Mouse (Mus musculus) CH12.LX (cell line): Measurements from ENCODE around the gene Trp53i13.

Experiments used
- CTCF ChIP-seq, 2 experiments: IDR thresholded peaks in 1 of 2; conservative IDR thresholded peaks in 1 of 2; 2 replicates each; pipeline ENCODE4 v1.5.1; 2011 to 2012; ENCODE audit warnings: low read depth in 2 of 2, low read length in 2 of 2, improper control_type of control experiment in 1 of 2, inconsistent platforms in 1 of 2, mild to moderate bottlenecking in 1 of 2, moderate library complexity in 1 of 2
- KAT2A ChIP-seq: IDR thresholded peaks from 2 replicates; pipeline ENCODE4 v1.6.1; 2012; ENCODE audit warnings: low read length, improper control_type of control experiment, inconsistent platforms; ENCODE audit not compliant: insufficient replicate concordance
- MAZ ChIP-seq: IDR thresholded peaks from 2 replicates; pipeline ENCODE4 v1.6.1; 2012; ENCODE audit warnings: low read depth, mild to moderate bottlenecking, inconsistent platforms, low read length, improper control_type of control experiment, moderate library complexity
- MXI1 ChIP-seq: IDR thresholded peaks from 2 replicates; pipeline ENCODE4 v1.6.1; 2011; ENCODE audit warnings: mild to moderate bottlenecking, low read depth, low read length, improper control_type of control experiment
- POLR2A ChIP-seq: IDR thresholded peaks from 2 replicates; pipeline ENCODE4 v1.6.1; 2011; ENCODE audit warnings: low read depth, mild to moderate bottlenecking, improper control_type of control experiment, low read length
- POLR2AphosphoS2 ChIP-seq: IDR thresholded peaks from 2 replicates; pipeline ENCODE4 v1.6.1; 2011; ENCODE audit warnings: low read depth, low read length, improper control_type of control experiment
- USF1 ChIP-seq: IDR thresholded peaks from 2 replicates; pipeline ENCODE4 v1.6.1; 2014; ENCODE audit warnings: low read depth, mild to moderate bottlenecking, inconsistent platforms, low read length, improper control_type of control experiment
- ZNF384 ChIP-seq: IDR thresholded peaks from 2 replicates; pipeline ENCODE4 v1.6.1; 2012; ENCODE audit warnings: low read depth, low read length, improper control_type of control experiment, inconsistent platforms

DNA sequence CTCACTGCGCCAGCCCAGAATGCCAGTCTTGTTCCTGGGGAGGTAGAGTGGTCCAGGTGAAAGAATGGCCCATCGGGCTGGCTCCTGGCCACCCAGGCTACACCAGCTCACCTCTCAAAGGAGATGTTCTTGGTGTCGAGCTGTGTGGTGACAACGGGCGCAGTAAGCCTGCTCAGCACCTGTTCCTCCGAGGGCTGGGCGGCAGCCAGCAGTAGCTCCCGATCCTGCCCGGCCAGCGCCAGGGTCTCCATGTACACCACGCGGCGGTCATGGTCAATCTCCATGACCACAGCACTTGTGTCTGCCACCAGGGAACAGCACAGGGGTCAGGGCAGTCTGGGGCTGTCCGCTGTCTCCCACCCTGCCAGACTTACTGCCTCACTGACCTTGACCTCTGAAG is 39.6 kb downstream of the Trp53i13 start:
- no peak for TF ChIP-seq POLR2A
- no peak for TF ChIP-seq POLR2AphosphoS2
- TF ChIP-seq MXI1 = no peak
- TF ChIP-seq USF1 = no peak
- no peak for TF ChIP-seq KAT2A
- no peak for TF ChIP-seq MAZ
- TF ChIP-seq ZNF384 = no peak
- no peak for TF ChIP-seq CTCF (conservative IDR thresholded peaks at IDR 0.05 in 1 of 2, IDR thresholded peaks at IDR 0.05 in 1 of 2; ENCODE audit: low read depth in 2 of 2, low read length in 2 of 2)
